Mouse (Mus musculus) layer of hippocampus, adult 9-10 months (tissue): ENCODE data around the gene Cyb5d2.

Experiments used
- DNase-seq: peaks from one replicate; pipeline ENCODE4 v3.0.0; 2022; ENCODE audit warnings: low spot score

Gene Cyb5d2

DNA sequence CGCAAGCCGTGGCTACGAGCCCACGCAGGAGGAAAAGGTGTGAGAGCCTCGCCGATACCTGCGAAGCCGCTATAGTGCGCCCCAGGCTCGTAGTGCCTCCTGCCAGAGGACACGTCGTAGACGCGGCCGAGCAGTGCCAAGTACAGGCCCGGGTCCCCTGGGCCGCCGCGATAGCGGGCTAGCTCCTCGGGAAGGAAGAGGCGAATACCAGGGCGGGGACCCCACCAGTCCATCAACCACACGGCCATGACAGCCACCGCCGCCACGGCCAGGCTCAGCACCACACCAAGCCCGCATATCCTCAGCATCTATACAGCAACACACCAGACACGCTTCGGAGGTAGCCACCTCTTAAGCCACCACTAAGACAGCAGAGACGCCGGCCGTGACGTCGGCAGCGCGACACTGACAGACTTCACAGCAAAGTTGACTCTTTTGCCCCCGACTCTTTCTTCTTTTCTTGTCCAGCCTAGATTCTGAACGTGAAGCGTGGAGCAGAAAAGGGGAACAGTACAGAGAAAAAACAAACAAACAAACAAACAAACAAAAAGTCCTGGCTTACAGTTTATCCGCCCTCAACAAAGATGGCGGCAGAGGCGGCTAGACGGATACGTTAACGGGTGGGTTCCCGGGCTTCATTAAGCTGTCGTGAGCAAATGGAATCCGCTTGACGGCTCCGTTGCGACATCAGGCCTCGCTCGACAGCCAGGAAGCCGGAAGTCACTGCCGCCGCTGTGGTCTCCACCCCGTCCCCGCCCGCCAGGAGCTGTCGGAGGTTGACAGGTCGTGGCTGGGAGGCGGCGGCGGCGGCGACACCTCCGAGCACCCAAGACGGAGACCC, at the start of gene Cyb5d2, which contains the start of gene Zzef1:
TSS of gene Cyb5d2 (minus strand) at position 688 of the 841 bp plus-strand sequence.
TSS of gene Zzef1 (plus strand) at position 772 of the 841 bp plus-strand sequence.
- DNase-seq = peak; percentile 86

GRCm38 (mm10) chr11:72845526-72845925, 49.6 kb upstream of the Cyb5d2 start:
- DNase-seq = no peak

- DNase-seq = no peak
Measured at GRCm38 (mm10) chr11:72843576-72843975, 47.6 kb upstream of the Cyb5d2 start.

DNA sequence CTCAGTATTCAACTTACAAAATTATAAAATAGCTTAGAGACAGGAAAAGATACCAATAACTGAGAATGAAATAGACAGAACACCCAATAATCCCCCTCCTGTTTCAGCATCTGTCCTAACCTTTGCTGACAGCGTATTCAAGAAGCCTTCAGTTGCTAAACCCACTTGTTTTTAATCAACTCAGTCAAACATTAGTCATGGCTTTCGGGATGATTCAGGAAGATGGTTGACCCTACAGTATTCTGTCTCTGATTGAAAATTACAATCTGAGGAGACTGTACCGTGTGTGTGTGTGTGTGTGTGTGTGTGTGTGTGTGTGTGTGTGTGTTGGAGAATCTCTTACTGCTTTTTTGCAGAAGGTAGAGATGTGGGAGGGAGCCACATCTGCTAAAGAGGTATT, 46.8 kb upstream of the Cyb5d2 start:
- no peak for DNase-seq

GRCm38 (mm10) chr11:72829869-72830268, 33.9 kb upstream of the Cyb5d2 start:
- no peak for DNase-seq

GRCm38 (mm10) chr11:72821041-72821440, 25.1 kb upstream of the Cyb5d2 start:
- no peak for DNase-seq

GRCm38 (mm10) chr11:72818067-72818466, 22.1 kb upstream of the Cyb5d2 start:
- no peak for DNase-seq

DNA sequence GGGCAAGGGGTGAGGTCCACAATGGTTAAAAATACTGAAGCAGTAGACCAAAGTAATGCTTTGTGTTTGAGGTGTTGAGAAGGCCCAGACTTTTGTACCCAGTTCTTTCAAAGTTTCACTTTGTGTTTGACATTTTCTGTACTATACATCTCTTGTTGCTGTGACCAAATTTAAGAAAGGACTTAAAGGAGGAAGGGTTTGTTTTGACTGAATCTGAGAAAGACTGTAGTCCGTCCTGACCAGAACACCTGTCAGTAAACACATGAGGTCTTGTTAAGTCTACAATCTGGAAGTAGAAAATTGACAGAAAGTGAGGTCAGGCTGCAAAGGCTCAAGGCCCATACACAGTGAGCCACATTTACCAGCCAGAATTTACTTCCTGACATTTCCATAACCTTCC, 20.9 kb upstream of the Cyb5d2 start:
- DNase-seq = no peak

GRCm38 (mm10) chr11:72814188-72814587, 18.2 kb upstream of the Cyb5d2 start:
- no peak for DNase-seq

DNA sequence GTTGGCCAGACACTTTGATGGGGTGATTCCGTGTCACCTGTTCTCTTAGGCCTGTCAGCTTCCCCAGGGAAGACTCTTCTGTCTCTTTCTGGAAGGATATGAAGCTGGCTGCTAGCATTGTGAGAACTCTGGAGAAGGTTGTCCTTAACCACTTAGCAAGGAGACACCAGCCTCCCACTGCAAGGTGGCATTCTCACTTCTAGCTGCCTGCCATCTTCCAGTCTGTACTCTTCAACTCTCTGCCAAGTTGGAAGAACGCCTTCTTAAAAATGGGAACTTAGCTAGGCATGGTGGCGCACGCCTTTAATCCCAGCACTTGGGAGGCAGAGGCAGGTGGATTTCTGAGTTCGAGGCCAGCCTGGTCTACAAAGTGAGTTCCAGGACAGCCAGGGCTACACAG, 17.7 kb upstream of the Cyb5d2 start:
- no peak for DNase-seq

GRCm38 (mm10) chr11:72807992-72808391, 12.1 kb upstream of the Cyb5d2 start:
- no peak for DNase-seq

DNA sequence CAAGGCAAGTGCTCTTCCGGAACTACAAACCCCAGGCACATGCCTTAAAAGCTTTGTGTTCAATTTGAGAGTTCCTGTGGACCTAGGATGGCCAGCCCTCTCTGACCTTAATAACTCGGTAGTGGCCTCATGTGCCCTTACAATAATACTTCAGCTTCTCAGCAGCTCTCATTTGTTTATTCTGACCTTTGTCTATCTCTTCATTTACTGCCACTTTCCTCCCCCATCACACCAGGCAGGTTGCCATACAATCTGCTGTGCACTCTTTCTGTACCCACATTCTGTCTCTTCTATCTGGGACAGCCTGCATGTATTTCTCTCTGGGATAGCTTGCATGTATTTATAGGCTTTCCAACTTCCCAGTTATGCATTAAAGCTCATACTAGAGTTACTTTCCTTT, 10.6 kb upstream of the Cyb5d2 start:
- DNase-seq = peak; percentile 29

- no peak for DNase-seq
Measured at GRCm38 (mm10) chr11:72805232-72805631, 9.3 kb upstream of the Cyb5d2 start.

GRCm38 (mm10) chr11:72804586-72804985, 8.6 kb upstream of the Cyb5d2 start:
- no peak for DNase-seq

GRCm38 (mm10) chr11:72803038-72803437, 7.1 kb upstream of the Cyb5d2 start:
- DNase-seq = no peak

DNA sequence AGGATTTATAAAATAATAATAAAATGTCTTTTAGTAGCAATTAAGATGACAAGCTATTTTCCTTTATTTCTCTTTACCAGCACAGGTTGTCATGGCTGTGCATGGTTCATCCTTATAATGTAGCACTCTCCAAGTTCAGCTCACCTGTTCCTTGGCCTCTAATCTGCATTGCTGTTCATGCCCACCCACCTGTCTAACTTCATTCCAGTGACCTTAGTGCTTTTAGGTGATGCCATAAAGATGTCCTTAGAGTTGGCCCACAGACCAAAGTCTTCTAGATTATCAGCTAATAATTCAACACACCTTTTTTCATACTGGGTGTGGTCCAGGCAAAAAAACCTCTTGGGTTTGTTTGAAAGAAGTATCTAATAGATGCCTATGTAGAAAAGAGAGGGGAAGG, 5.2 kb upstream of the Cyb5d2 start:
- no peak for DNase-seq

GRCm38 (mm10) chr11:72798112-72798511, 2.2 kb upstream of the Cyb5d2 start:
- DNase-seq = no peak

- DNase-seq = no peak
Measured at GRCm38 (mm10) chr11:72796773-72797338, 914 bp upstream of the Cyb5d2 start.

GRCm38 (mm10) chr11:72796296-72796687, 350 bp upstream of the Cyb5d2 start:
- no peak for DNase-seq

- no peak for DNase-seq
Measured at GRCm38 (mm10) chr11:72795149-72795454, 840 bp downstream of the Cyb5d2 start.

DNA sequence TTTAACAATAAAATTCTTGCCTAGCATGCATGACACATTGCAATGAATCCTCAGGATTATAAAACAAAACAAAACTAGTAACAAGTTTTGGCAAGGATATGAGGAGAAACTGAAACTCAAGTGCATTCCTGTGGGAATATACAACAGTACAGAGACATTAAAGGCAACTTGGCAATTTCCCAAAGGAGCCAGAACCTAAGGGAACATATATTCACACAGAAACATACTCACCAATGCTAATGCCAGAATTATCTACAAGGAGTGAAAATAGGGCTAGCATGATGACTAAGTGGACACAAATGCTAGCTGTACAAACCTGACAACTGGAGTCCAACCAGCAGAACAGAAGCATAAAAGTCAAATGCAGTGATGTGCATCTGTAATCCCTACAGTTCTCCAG, 3.9 kb downstream of the Cyb5d2 start:
- DNase-seq = no peak

GRCm38 (mm10) chr11:72782503-72782902, 13.4 kb downstream of the Cyb5d2 start:
- no peak for DNase-seq

DNA sequence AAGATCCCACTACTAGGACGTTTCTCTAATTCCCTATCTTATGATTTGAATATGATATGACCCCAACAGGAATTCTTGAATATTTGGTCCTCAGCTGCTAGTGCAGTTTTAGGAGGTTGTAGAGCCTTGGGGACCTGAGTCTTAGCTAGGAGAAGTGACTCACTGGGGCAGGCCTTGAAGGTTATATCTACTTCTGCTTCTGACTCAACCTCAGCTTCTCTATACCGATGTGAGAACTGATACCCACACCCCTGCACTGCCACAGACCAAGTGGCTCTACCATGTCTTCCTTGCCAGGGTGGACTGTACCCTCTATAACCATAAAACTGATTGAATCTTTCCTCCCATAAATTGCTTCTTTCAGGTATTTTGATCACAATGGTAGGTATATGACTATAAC, 13.8 kb downstream of the Cyb5d2 start:
- no peak for DNase-seq

DNA sequence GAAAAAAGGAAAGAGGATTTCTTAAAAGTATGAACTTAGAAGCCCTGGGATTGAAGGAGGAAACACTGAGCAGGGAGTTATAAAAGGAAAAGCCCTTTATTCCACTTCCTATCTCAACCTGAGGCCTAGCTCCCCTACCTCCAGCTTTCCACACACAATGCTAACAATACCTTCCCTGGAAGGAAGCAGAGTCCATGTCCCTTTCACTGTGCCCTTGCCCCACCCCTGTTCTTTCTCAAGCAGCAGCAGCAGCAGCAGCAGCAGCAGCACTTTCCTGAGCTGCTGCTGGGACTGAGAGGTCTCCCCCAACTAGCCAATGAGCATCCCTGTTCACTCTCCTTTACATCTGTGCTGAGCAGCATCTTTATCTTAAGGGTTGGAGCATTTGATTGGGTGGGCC, 17.0 kb downstream of the Cyb5d2 start:
- DNase-seq = no peak
